Mouse (Mus musculus): ENCODE measurements around the gene Rpgr. TPM values are rescaled to one million over a fixed set of nuclear protein-coding genes. Genes with fewer than 3 reads are reported as not detected.

Rpgr gene
- 10 to 100 TPM; 16.0 to 17.4 TPM for total RNA-seq (2021)
- long read RNA-seq, transcript Rpgr-203 (17 exons, 2,926 nt), result major isoform, 5 of 12 reads
- long read RNA-seq, partial matches to known transcripts, result 0 of 12 reads
- long read RNA-seq, other reads (novel, unspliced or antisense), result 5 of 12 reads

- peak; percentile 82 to 91 for DNase-seq (ENCODE audit: low spot score in 2 of 2)
Observed at GRCm38 (mm10) chrX:10216410-10216949, at the start of gene Rpgr. TSS of gene Rpgr (minus strand) at chrX:10216920.

GRCm38 (mm10) chrX:10258260-10258659 is 41.5 kb upstream of the Rpgr start:
- DNase-seq (ENCODE audit: low spot score in 2 of 2), result no peak

- DNase-seq (ENCODE audit: low spot score in 2 of 2), result no peak
Observed at GRCm38 (mm10) chrX:10257774-10258173, 41.1 kb upstream of the Rpgr start.

- no peak for DNase-seq (ENCODE audit: low spot score in 2 of 2)
Observed at GRCm38 (mm10) chrX:10251852-10252504, 35.3 kb upstream of the Rpgr start, which contains the start of gene Otc. TSS of gene Otc (plus strand) at chrX:10252305.

- DNase-seq (ENCODE audit: low spot score in 2 of 2), result no peak
Observed at GRCm38 (mm10) chrX:10251357-10251756, 34.6 kb upstream of the Rpgr start.

- no peak for DNase-seq (ENCODE audit: low spot score in 2 of 2)
Observed at GRCm38 (mm10) chrX:10243916-10244315, 27.2 kb upstream of the Rpgr start.

GRCm38 (mm10) chrX:10239515-10239914 is 22.8 kb upstream of the Rpgr start:
- no peak for DNase-seq (ENCODE audit: low spot score in 2 of 2)

- DNase-seq (ENCODE audit: low spot score in 2 of 2), result no peak
Observed at GRCm38 (mm10) chrX:10234617-10235016, 17.9 kb upstream of the Rpgr start.

- DNase-seq (ENCODE audit: low spot score in 2 of 2), result peak in 1 of 2 experiments; percentile 46
Observed at GRCm38 (mm10) chrX:10233051-10233450, 16.3 kb upstream of the Rpgr start.

- DNase-seq (ENCODE audit: low spot score in 2 of 2), result peak in 1 of 2 experiments; percentile 18
Observed at GRCm38 (mm10) chrX:10219281-10219680, 2.6 kb upstream of the Rpgr start.

GRCm38 (mm10) chrX:10215972-10216371 is 748 bp downstream of the Rpgr start:
- DNase-seq (ENCODE audit: low spot score in 2 of 2), result peak in 1 of 2 experiments; percentile 37

- DNase-seq (ENCODE audit: low spot score in 2 of 2), result no peak
Observed at GRCm38 (mm10) chrX:10205937-10206336, 10.8 kb downstream of the Rpgr start.

- DNase-seq (ENCODE audit: low spot score in 2 of 2), result peak in 1 of 2 experiments; percentile 50
Observed at GRCm38 (mm10) chrX:10201289-10201688, 15.4 kb downstream of the Rpgr start.

GRCm38 (mm10) chrX:10152390-10152789 is 64.3 kb downstream of the Rpgr start:
- DNase-seq (ENCODE audit: low spot score in 2 of 2), result no peak

- DNase-seq (ENCODE audit: low spot score in 2 of 2), result no peak
Observed at GRCm38 (mm10) chrX:10117065-10117719, 99.5 kb downstream of the Rpgr start, which contains the start of gene Srpx. TSS of gene Srpx (minus strand) at chrX:10117709.

- peak in 1 of 2 experiments; percentile 9 for DNase-seq (ENCODE audit: low spot score in 2 of 2)
Observed at GRCm38 (mm10) chrX:10115780-10116179, 100.9 kb downstream of the Rpgr start.

GRCm38 (mm10) chrX:10110736-10111135 is 106.0 kb downstream of the Rpgr start:
- DNase-seq (ENCODE audit: low spot score in 2 of 2), result no peak

GRCm38 (mm10) chrX:10108558-10108957 is 108.2 kb downstream of the Rpgr start:
- DNase-seq (ENCODE audit: low spot score in 2 of 2), result peak in 1 of 2 experiments; percentile 18

GRCm38 (mm10) chrX:10105475-10105874 is 111.2 kb downstream of the Rpgr start:
- no peak for DNase-seq (ENCODE audit: low spot score in 2 of 2)

GRCm38 (mm10) chrX:10102739-10103138 is 114.0 kb downstream of the Rpgr start:
- no peak for DNase-seq (ENCODE audit: low spot score in 2 of 2)

- DNase-seq (ENCODE audit: low spot score in 2 of 2), result peak in 1 of 2 experiments; percentile 28
Observed at GRCm38 (mm10) chrX:10095797-10096196, 120.9 kb downstream of the Rpgr start.

- DNase-seq (ENCODE audit: low spot score in 2 of 2), result no peak
Observed at GRCm38 (mm10) chrX:10080385-10080784, 136.3 kb downstream of the Rpgr start.
